Mouse (Mus musculus): ENCODE data around the gene Shc3. TPM values are rescaled to one million over a fixed set of nuclear protein-coding genes. Genes with fewer than 3 reads are reported as not detected.

The Shc3 gene
- polyA plus RNA-seq, 1 experiment from 2014 or later: 3.4 TPM

DNA sequence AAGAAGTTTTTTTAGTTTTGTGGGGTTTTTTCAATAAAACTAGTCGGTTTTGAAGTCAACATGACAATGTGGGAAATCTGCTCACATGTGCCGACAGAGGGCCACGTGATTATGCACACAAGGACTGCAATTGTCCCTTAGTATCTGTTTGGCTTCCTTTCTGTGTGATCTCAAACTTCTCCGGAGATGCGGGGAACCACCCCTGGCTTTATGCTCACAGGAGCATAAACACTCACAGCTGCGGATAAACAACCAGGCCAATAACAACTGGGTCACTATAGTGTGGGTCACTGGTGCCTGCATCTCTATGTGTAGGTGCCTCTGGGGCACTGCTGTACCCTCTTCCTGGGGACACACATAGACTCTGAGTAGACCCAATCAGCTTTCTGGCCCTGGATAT, 4.5 kb downstream of the Shc3 start:
- Histone ChIP-seq H3K36me3 (ENCODE audit: control insufficient read depth, insufficient read depth, low read length) (no peaks in the 10 kb centered on the region), H3K27ac (ENCODE audit: low read depth, low read length) (no peak overlapping the region), H3K4me3 (ENCODE audit: low read depth, low read length) (no peak overlapping the region), H3K9me3 (ENCODE audit: control insufficient read depth, low read length) (no peaks in the 10 kb centered on the region), H3K4me2 (replicated peaks; ENCODE audit: low read depth, low read length) (no peak overlapping the region), H3K9ac (ENCODE audit: low read depth, low read length) (no peak overlapping the region), H3K27me3 (ENCODE audit: control insufficient read depth, insufficient read depth, low read length) (peaks cover 20% of the 10 kb centered on the region), H3K4me1 (replicated peaks; ENCODE audit: control insufficient read depth, insufficient read depth, low read length) (peaks cover 16% of the 10 kb centered on the region)
- DNase-seq (ENCODE audit: low spot score) (no peak), ATAC-seq (ENCODE audit: low FRiP score) (no peak)
- WGBS: 74% methylated on average over 6 of the region's 6 CpGs

DNA sequence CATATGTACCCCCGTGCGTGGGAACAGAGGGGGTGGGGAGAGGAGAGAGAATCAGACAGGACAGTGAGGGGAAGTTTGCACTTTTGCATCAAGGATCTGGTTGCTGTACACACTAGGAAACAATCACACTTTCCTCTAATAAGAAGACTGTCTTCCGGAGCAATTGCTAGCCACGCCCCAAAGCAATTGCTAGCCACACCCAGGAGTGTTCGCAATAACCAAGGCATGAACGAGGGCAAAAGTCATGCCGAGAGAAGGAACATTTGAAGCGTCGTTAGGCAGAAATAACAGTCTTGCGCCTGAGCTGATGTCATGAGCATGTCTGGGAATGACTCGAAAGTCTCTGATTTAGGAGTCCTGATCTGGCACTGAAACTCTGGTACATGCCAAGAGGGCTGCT, 15.9 kb downstream of the Shc3 start:
- 87% methylated on average over 11 of the region's 11 CpGs for WGBS
- Histone ChIP-seq H3K9me3 (ENCODE audit: control insufficient read depth, low read length) (no peaks in the 10 kb centered on the region), H3K27ac (ENCODE audit: low read depth, low read length) (no peak overlapping the region), H3K36me3 (ENCODE audit: control insufficient read depth, insufficient read depth, low read length) (no peaks in the 10 kb centered on the region), H3K27me3 (ENCODE audit: control insufficient read depth, insufficient read depth, low read length) (no peaks in the 10 kb centered on the region), H3K4me2 (replicated peaks; ENCODE audit: low read depth, low read length) (no peak overlapping the region), H3K4me3 (ENCODE audit: low read depth, low read length) (no peak overlapping the region), H3K4me1 (replicated peaks; ENCODE audit: control insufficient read depth, insufficient read depth, low read length) (no peaks in the 10 kb centered on the region), H3K9ac (ENCODE audit: low read depth, low read length) (no peak overlapping the region)
- no peak for DNase-seq (ENCODE audit: low spot score)
- no peak for ATAC-seq (ENCODE audit: low FRiP score)

DNA sequence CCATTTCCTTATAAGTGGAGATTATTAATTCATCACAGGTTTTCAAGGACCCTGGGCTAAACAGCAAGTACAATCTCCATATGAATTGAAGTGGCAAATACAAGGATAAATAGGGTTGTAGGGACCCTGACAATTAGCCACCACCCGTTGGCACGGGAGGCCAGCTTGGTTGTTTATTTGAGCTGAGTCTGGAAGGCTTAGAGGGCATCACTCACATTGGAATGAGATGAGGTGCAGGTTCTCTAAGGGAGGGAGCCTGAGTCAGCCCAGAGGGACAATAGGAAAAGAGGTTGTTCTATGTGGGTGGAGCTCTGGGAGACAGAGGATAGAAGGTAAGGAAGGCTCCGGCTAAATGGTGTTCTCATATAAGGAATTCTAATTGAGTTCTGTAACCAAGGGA, 17.0 kb downstream of the Shc3 start:
- no peaks in the 10 kb centered on the region for H3K36me3 ChIP-seq (ENCODE audit: control insufficient read depth, insufficient read depth, low read length)
- H3K27ac ChIP-seq (ENCODE audit: low read depth, low read length): no peak overlapping the region
- no peak for DNase-seq (ENCODE audit: low spot score)
- H3K9ac ChIP-seq (ENCODE audit: low read depth, low read length): no peak overlapping the region
- ATAC-seq (ENCODE audit: low FRiP score): no peak
- H3K4me1 ChIP-seq (replicated peaks; ENCODE audit: control insufficient read depth, insufficient read depth, low read length): no peaks in the 10 kb centered on the region
- H3K9me3 ChIP-seq (ENCODE audit: control insufficient read depth, low read length): no peaks in the 10 kb centered on the region
- H3K27me3 ChIP-seq (ENCODE audit: control insufficient read depth, insufficient read depth, low read length): no peaks in the 10 kb centered on the region
- 62% methylated on average over 3 of the region's 3 CpGs for WGBS
- no peak overlapping the region for H3K4me3 ChIP-seq (ENCODE audit: low read depth, low read length)
- H3K4me2 ChIP-seq (replicated peaks; ENCODE audit: low read depth, low read length): no peak overlapping the region

DNA sequence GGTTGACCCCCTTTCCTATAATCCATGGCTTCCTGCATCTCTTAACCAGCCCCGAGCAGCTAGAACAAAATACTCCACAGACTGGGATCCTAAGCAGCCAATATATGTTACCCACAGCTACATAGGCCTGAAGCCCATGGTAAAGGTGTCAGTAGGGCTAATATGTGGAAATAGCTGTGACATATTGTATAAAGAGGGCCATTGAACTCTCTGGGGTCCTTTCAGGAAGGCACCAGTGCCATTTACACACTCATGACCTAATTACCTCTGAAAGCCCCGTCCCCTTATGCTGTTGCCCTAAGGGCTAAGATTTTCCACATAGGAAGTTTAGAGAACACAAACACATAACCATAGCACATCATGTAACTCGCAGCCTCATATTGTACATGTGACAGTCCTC, 17.4 kb downstream of the Shc3 start:
- ATAC-seq (ENCODE audit: low FRiP score) (no peak), DNase-seq (ENCODE audit: low spot score) (no peak)
- Histone ChIP-seq H3K27ac (ENCODE audit: low read depth, low read length) (no peak overlapping the region), H3K9me3 (ENCODE audit: control insufficient read depth, low read length) (no peaks in the 10 kb centered on the region), H3K36me3 (ENCODE audit: control insufficient read depth, insufficient read depth, low read length) (no peaks in the 10 kb centered on the region), H3K4me3 (ENCODE audit: low read depth, low read length) (no peak overlapping the region), H3K27me3 (ENCODE audit: control insufficient read depth, insufficient read depth, low read length) (no peaks in the 10 kb centered on the region), H3K4me1 (replicated peaks; ENCODE audit: control insufficient read depth, insufficient read depth, low read length) (no peaks in the 10 kb centered on the region), H3K4me2 (replicated peaks; ENCODE audit: low read depth, low read length) (no peak overlapping the region), H3K9ac (ENCODE audit: low read depth, low read length) (no peak overlapping the region)
- WGBS: 71% methylated on average over 3 of the region's 3 CpGs

DNA sequence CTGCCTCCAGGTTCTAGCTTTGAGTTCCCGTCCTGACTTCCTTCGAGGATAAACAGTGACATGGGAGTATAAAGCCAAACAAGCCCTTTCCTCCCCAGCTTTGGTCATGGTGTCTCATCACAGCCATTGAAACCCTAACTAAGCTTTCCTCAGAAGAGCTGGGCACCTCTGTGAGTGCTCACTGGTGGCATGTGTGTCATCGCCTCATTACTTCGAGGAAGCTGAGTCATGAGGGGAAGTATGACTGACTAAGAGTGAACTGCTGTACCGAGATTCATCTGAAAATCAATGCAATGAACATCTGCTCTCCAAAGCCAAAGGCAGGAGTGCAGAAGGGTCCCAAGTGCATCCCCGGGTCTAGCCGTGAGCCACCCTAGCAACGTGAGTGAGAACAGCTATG, 29.4 kb downstream of the Shc3 start:
- DNase-seq (ENCODE audit: low spot score) (no peak), ATAC-seq (ENCODE audit: low FRiP score) (no peak)
- 90% methylated on average over 8 of the region's 8 CpGs for WGBS
- H3K36me3 ChIP-seq (ENCODE audit: control insufficient read depth, insufficient read depth, low read length): no peaks in the 10 kb centered on the region
- H3K4me3 ChIP-seq (ENCODE audit: low read depth, low read length): no peak overlapping the region
- no peak overlapping the region for H3K9ac ChIP-seq (ENCODE audit: low read depth, low read length)
- H3K27me3 ChIP-seq (ENCODE audit: control insufficient read depth, insufficient read depth, low read length): no peaks in the 10 kb centered on the region
- H3K4me1 ChIP-seq (replicated peaks; ENCODE audit: control insufficient read depth, insufficient read depth, low read length): no peaks in the 10 kb centered on the region
- no peak overlapping the region for H3K27ac ChIP-seq (ENCODE audit: low read depth, low read length)
- H3K4me2 ChIP-seq (replicated peaks; ENCODE audit: low read depth, low read length): no peak overlapping the region
- no peaks in the 10 kb centered on the region for H3K9me3 ChIP-seq (ENCODE audit: control insufficient read depth, low read length)

DNA sequence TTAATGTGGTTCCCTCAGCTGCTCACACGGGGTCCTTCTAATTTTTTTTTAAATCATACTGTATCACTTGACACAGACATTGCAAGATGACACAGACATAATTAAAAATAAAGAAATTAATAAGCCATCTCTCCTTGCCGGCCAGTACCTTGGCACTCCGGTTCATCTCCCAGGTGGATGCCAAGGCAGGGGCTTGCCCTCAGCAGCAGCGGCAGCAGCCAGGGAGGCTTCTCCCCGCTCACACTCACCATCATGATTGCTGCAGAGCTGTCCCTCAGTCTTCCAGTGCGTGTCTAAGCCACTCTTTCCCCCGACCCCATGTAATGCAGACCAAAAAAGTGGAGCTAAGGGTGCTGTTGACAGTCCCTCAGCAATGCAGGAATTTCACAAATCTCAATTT, 33.9 kb downstream of the Shc3 start:
- H3K9me3 ChIP-seq (ENCODE audit: control insufficient read depth, low read length): no peaks in the 10 kb centered on the region
- H3K9ac ChIP-seq (ENCODE audit: low read depth, low read length): no peak overlapping the region
- no peak overlapping the region for H3K4me2 ChIP-seq (replicated peaks; ENCODE audit: low read depth, low read length)
- ATAC-seq (ENCODE audit: low FRiP score) (no peak), DNase-seq (ENCODE audit: low spot score) (no peak)
- H3K36me3 ChIP-seq (ENCODE audit: control insufficient read depth, insufficient read depth, low read length): no peaks in the 10 kb centered on the region
- H3K27me3 ChIP-seq (ENCODE audit: control insufficient read depth, insufficient read depth, low read length): no peaks in the 10 kb centered on the region
- 92% methylated on average over 7 of the region's 7 CpGs for whole genome bisulfite sequencing
- no peak overlapping the region for H3K27ac ChIP-seq (ENCODE audit: low read depth, low read length)
- H3K4me1 ChIP-seq (replicated peaks; ENCODE audit: control insufficient read depth, insufficient read depth, low read length): no peaks in the 10 kb centered on the region
- H3K4me3 ChIP-seq (ENCODE audit: low read depth, low read length): no peak overlapping the region

DNA sequence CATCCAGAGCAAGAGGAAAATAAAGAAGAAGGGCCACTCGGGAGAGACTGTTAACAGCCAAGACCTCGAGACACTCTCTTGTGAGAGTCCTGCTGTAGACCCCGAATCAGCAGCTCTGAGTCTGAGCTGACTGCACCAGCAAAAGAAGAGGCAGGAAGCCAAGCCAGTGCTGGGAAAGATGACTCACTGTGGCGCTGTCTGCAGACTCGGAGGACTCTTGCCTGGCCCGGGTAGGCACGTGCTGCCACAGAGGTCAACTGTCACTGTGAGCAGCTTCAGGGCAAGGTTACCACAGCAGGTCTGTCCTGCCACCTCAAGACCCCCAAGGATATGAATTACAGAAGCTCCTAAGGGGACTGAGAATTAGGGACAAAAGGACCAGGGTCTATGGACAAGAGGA, 42.7 kb downstream of the Shc3 start:
- WGBS: 65% methylated on average over 7 of the region's 7 CpGs
- no peaks in the 10 kb centered on the region for H3K27me3 ChIP-seq (ENCODE audit: control insufficient read depth, insufficient read depth, low read length)
- no peak overlapping the region for H3K27ac ChIP-seq (ENCODE audit: low read depth, low read length)
- H3K9ac ChIP-seq (ENCODE audit: low read depth, low read length): no peak overlapping the region
- no peak overlapping the region for H3K4me3 ChIP-seq (ENCODE audit: low read depth, low read length)
- no peaks in the 10 kb centered on the region for H3K36me3 ChIP-seq (ENCODE audit: control insufficient read depth, insufficient read depth, low read length)
- no peaks in the 10 kb centered on the region for H3K4me1 ChIP-seq (replicated peaks; ENCODE audit: control insufficient read depth, insufficient read depth, low read length)
- no peak for DNase-seq (ENCODE audit: low spot score)
- ATAC-seq (ENCODE audit: low FRiP score): no peak
- no peaks in the 10 kb centered on the region for H3K9me3 ChIP-seq (ENCODE audit: control insufficient read depth, low read length)
- H3K4me2 ChIP-seq (replicated peaks; ENCODE audit: low read depth, low read length): no peak overlapping the region

DNA sequence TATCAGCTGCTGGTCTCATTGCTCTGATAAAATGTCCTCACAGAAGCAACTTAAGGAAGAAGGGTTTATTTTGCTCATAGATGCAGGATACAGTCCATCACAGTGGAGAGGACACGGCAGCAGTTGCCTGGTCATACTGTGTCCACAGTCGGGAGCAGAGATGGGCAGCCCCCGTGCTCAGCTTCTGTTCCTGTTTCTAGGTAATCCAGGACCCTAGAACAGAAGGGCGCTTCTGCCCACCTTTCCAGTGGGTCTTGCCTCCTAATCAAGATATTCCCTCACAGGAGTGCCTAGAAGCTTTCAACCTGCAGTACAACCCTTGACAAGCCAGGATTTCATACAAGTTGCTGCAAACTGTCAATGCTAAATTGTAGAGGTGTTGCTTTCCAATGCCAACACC, 44.9 kb downstream of the Shc3 start:
- DNase-seq (ENCODE audit: low spot score) (no peak), ATAC-seq (ENCODE audit: low FRiP score) (no peak)
- Histone ChIP-seq H3K4me2 (replicated peaks; ENCODE audit: low read depth, low read length) (no peak overlapping the region), H3K4me1 (replicated peaks; ENCODE audit: control insufficient read depth, insufficient read depth, low read length) (no peaks in the 10 kb centered on the region), H3K9me3 (ENCODE audit: control insufficient read depth, low read length) (no peaks in the 10 kb centered on the region), H3K27ac (ENCODE audit: low read depth, low read length) (no peak overlapping the region), H3K27me3 (ENCODE audit: control insufficient read depth, insufficient read depth, low read length) (no peaks in the 10 kb centered on the region), H3K36me3 (ENCODE audit: control insufficient read depth, insufficient read depth, low read length) (no peaks in the 10 kb centered on the region), H3K9ac (ENCODE audit: low read depth, low read length) (no peak overlapping the region), H3K4me3 (ENCODE audit: low read depth, low read length) (no peak overlapping the region)
- 95% methylated on average over 4 of the region's 4 CpGs for WGBS

DNA sequence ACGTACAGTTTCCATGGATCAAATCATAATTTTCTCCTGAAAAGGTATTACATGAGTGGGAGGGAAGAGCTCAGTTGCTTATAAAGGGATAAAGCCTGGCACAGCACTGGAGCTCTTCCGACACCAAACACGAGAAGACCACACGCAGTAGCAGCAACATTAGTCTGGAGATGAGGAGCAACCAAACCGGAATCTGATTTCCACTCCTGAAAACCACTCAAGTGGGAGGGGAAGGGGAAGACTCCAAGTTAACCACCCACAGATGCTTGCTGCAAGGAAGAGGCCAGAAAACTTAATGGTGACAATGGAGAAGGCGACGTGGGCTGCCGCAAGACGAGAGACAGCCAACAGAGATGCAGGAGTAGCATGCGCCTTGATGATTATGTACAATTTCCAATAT, 45.9 kb downstream of the Shc3 start:
- no peak overlapping the region for H3K27ac ChIP-seq (ENCODE audit: low read depth, low read length)

More for the DNA sequence above, 45.9 kb downstream of the Shc3 start:
- no peaks in the 10 kb centered on the region for H3K4me1 ChIP-seq (replicated peaks; ENCODE audit: control insufficient read depth, insufficient read depth, low read length)
- H3K4me2 ChIP-seq (replicated peaks; ENCODE audit: low read depth, low read length): no peak overlapping the region
- H3K36me3 ChIP-seq (ENCODE audit: control insufficient read depth, insufficient read depth, low read length): no peaks in the 10 kb centered on the region
- H3K9ac ChIP-seq (ENCODE audit: low read depth, low read length): no peak overlapping the region
- DNase-seq (ENCODE audit: low spot score): no peak
- no peak for ATAC-seq (ENCODE audit: low FRiP score)
- no peaks in the 10 kb centered on the region for H3K27me3 ChIP-seq (ENCODE audit: control insufficient read depth, insufficient read depth, low read length)
- H3K4me3 ChIP-seq (ENCODE audit: low read depth, low read length): no peak overlapping the region
- H3K9me3 ChIP-seq (ENCODE audit: control insufficient read depth, low read length): no peaks in the 10 kb centered on the region
- WGBS: 96% methylated on average over 10 of the region's 10 CpGs

All from hindbrain, embryonic 11.5 days (tissue).